Mouse (Mus musculus) myocyte (in vitro differentiated cells): ENCODE measurements around the gene Map3k19. TPM values are rescaled to one million over a fixed set of nuclear protein-coding genes. Genes with fewer than 3 reads are reported as not detected.
A peak's percentile ranks its signal among the peaks of the same experiment; 100 is the strongest.

Experiments
- H3K27me3 ChIP-seq: one replicate; pipeline ENCODE4 v1.6.1; 2011; ENCODE audit not compliant: control insufficient read depth, insufficient read depth, insufficient read length
- H3K36me3 ChIP-seq: one replicate; pipeline ENCODE4 v1.6.1; 2011; ENCODE audit not compliant: control insufficient read depth, insufficient read depth
- H3K4me2 ChIP-seq: one replicate; pipeline ENCODE4 v1.6.1; 2011; ENCODE audit warnings: low read depth, control low read depth
- H3K4me3 ChIP-seq: one replicate; pipeline ENCODE4 v1.5.1; 2011; ENCODE audit warnings: mild to moderate bottlenecking, control low read depth, moderate library complexity
- H3K79me2 ChIP-seq: one replicate; pipeline ENCODE4 v1.6.1; 2011; ENCODE audit not compliant: control insufficient read depth, insufficient read depth
- H3ac ChIP-seq: one replicate; pipeline ENCODE4 v1.6.1; 2011; ENCODE audit not compliant: control insufficient read depth, insufficient read length
- CEBPB ChIP-seq: IDR thresholded peaks from 2 replicates; pipeline ENCODE4 v1.6.1; 2011; ENCODE audit warnings: mild to moderate bottlenecking, moderate library complexity; ENCODE audit not compliant: poor library complexity, insufficient read depth, severe bottlenecking
- E2F4 ChIP-seq: IDR thresholded peaks from one replicate; pipeline ENCODE4 v1.6.1; 2011; ENCODE audit warnings: mild to moderate bottlenecking, control low read depth, moderate library complexity; ENCODE audit not compliant: insufficient read depth
- MAX ChIP-seq: IDR thresholded peaks from one replicate; pipeline ENCODE4 v1.6.1; 2011; ENCODE audit warnings: low read depth, mild to moderate bottlenecking, control low read depth
- MYOD1 ChIP-seq, 3 experiments: IDR thresholded peaks; one replicate each; pipeline ENCODE4 v1.6.1; 2011; ENCODE audit warnings: control low read depth in 2 of 3, low read depth in 2 of 3, mild to moderate bottlenecking in 2 of 3, moderate library complexity in 1 of 3; ENCODE audit not compliant: insufficient read length in 2 of 3, control insufficient read depth in 1 of 3
- MYOG ChIP-seq, 3 experiments: IDR thresholded peaks; one replicate each; pipeline ENCODE4 v1.6.1; 2011; ENCODE audit warnings: control low read depth in 2 of 3, low read depth in 2 of 3, mild to moderate bottlenecking in 2 of 3; ENCODE audit not compliant: insufficient read length in 2 of 3, control insufficient read depth in 1 of 3, insufficient read depth in 1 of 3
- POLR2A ChIP-seq: IDR thresholded peaks from one replicate; pipeline ENCODE4 v1.6.1; 2011; ENCODE audit warnings: low read depth, mild to moderate bottlenecking, control low read depth, moderate library complexity; ENCODE audit not compliant: insufficient read length
- POLR2AphosphoS2 ChIP-seq: IDR thresholded peaks from one replicate; pipeline ENCODE4 v1.6.1; 2011; ENCODE audit warnings: low read depth, control low read depth; ENCODE audit not compliant: insufficient read length
- REST ChIP-seq: IDR thresholded peaks from one replicate; pipeline ENCODE4 v1.6.1; 2011; ENCODE audit warnings: mild to moderate bottlenecking, control low read depth, moderate library complexity; ENCODE audit not compliant: insufficient read depth, insufficient read length
- SRF ChIP-seq: IDR thresholded peaks from one replicate; pipeline ENCODE4 v1.6.1; 2011; ENCODE audit warnings: low read depth; ENCODE audit not compliant: control insufficient read depth, insufficient read length
- TCF12 ChIP-seq: IDR thresholded peaks from one replicate; pipeline ENCODE4 v1.6.1; 2011; ENCODE audit warnings: mild to moderate bottlenecking, control low read depth; ENCODE audit not compliant: poor library complexity, insufficient read depth, severe bottlenecking
- TCF3 ChIP-seq: IDR thresholded peaks from one replicate; pipeline ENCODE4 v1.6.1; 2011; ENCODE audit warnings: low read depth, control low read depth; ENCODE audit not compliant: insufficient read length
- USF1 ChIP-seq: IDR thresholded peaks from one replicate; pipeline ENCODE4 v1.6.1; 2011; ENCODE audit warnings: low read depth, mild to moderate bottlenecking, control low read depth, moderate library complexity
- polyA plus RNA-seq: library from polyadenylated mRNA; unstranded; fragments of >200 nt; fragmentation: generic; extraction: Trizol; gene quantifications from one replicate; pipeline ENCODE4 v1.2.1, GENCODE M21; 2012; ENCODE audit warnings: missing spikeins

Map3k19 gene
- polyA plus RNA-seq, 1 experiment = 0.18 TPM

GRCm38 (mm10) chr1:127778611-127779010, 76.2 kb downstream of the Map3k19 start:
- Histone ChIP-seq H3ac (no peak overlapping the region), H3K27me3 (no peaks in the 10 kb centered on the region), H3K36me3 (no peaks in the 10 kb centered on the region), H3K79me2 (peaks cover 96% of the 10 kb centered on the region), H3K4me3 (no peak overlapping the region), H3K4me2 (no peak overlapping the region)
- TF ChIP-seq TCF12 (no peak), MYOD1 (IDR thresholded peaks at IDR 0.05; ENCODE audit: control insufficient read depth in 1 of 3, insufficient read length in 2 of 3, low read depth in 2 of 3) (peak in 2 of 3 experiments; percentile 49 to 73), REST (no peak)

- H3ac ChIP-seq = no peak overlapping the region
- no peaks in the 10 kb centered on the region for H3K36me3 ChIP-seq
- H3K27me3 ChIP-seq = no peaks in the 10 kb centered on the region
- TF ChIP-seq USF1 (no peak), SRF (no peak), CEBPB (no peak), TCF12 (no peak), E2F4 (no peak), MYOG (IDR thresholded peaks at IDR 0.05; ENCODE audit: control insufficient read depth in 1 of 3, insufficient read depth in 1 of 3, insufficient read length in 2 of 3, low read depth in 2 of 3) (no peak), MYOD1 (IDR thresholded peaks at IDR 0.05; ENCODE audit: control insufficient read depth in 1 of 3, insufficient read length in 2 of 3, low read depth in 2 of 3) (no peak), POLR2A (no peak), REST (no peak), POLR2AphosphoS2 (no peak)
- peak overlapping the region; percentile 95 for H3K4me3 ChIP-seq
- peaks cover 82% of the 10 kb centered on the region for H3K79me2 ChIP-seq
- peak overlapping the region; percentile 90 for H3K4me2 ChIP-seq
Measured at GRCm38 (mm10) chr1:127776246-127776645, 78.6 kb downstream of the Map3k19 start.

DNA sequence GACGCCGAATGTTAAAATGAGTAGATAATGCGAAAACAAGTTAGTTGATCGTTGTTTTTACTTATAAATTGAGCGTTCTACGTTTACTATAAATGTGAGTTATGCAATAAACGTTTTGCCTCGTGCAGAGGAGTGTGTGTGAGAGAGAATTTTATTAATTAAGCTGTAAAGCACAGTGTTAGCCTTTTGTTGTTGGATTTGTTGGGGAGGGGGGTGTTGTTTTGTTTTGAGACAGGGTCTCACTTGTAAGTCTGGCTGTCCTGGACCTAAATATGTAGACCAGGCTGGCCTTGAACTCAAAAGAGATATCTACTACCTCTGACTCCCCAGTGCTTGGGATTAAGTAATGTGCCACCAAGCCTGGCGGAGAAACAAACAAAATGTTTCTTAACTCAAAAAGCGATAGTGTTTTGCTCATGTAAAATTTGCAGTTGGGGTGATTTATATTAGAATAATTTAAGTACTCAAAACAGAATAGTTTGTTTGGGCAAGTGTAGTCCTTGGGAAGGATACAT, 79.6 kb downstream of the Map3k19 start:
- peak overlapping the region; percentile 90 for H3K4me2 ChIP-seq
- H3K27me3 ChIP-seq = no peaks in the 10 kb centered on the region
- peaks cover 72% of the 10 kb centered on the region for H3K79me2 ChIP-seq
- TF ChIP-seq POLR2A (no peak), MYOD1 (IDR thresholded peaks at IDR 0.05; ENCODE audit: control insufficient read depth in 1 of 3, insufficient read length in 2 of 3, low read depth in 2 of 3) (no peak), SRF (no peak), MYOG (IDR thresholded peaks at IDR 0.05; ENCODE audit: control insufficient read depth in 1 of 3, insufficient read depth in 1 of 3, insufficient read length in 2 of 3, low read depth in 2 of 3) (no peak), USF1 (no peak), POLR2AphosphoS2 (no peak), E2F4 (no peak), REST (no peak), TCF12 (no peak), MAX (no peak), CEBPB (no peak), TCF3 (no peak)
- H3K4me3 ChIP-seq = peak overlapping the region; percentile 95
- H3ac ChIP-seq = peak overlapping the region; percentile 89
- no peaks in the 10 kb centered on the region for H3K36me3 ChIP-seq

DNA sequence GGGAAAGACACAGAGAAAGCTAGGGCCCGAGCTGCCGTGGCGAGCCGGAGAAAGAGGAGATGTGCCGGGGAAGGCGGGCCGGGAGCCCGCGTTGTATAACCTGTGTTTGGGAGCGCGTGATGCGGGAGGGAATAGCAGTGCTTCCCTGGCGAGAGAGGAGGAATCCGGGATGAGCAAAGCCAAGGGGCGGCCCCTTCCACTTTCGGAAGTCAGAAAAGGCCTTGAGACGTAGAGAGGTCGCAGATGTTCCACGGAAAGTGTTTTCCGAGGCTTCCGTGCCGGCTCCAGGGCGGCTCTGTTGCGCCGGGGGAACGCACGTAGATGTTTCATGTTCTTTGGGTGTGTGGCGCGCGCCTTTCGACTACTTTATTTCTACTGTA, 80.3 kb downstream of the Map3k19 start:
- Histone ChIP-seq H3K36me3 (no peaks in the 10 kb centered on the region), H3K4me2 (peak overlapping the region; percentile 90), H3K27me3 (no peaks in the 10 kb centered on the region), H3K79me2 (peaks cover 64% of the 10 kb centered on the region), H3ac (peak overlapping the region; percentile 89), H3K4me3 (peak overlapping the region; percentile 95)
- TF ChIP-seq TCF12 (no peak), CEBPB (no peak), TCF3 (no peak), MYOD1 (IDR thresholded peaks at IDR 0.05; ENCODE audit: control insufficient read depth in 1 of 3, insufficient read length in 2 of 3, low read depth in 2 of 3) (no peak), REST (no peak), MAX (no peak), SRF (no peak), MYOG (IDR thresholded peaks at IDR 0.05; ENCODE audit: control insufficient read depth in 1 of 3, insufficient read depth in 1 of 3, insufficient read length in 2 of 3, low read depth in 2 of 3) (no peak)

DNA sequence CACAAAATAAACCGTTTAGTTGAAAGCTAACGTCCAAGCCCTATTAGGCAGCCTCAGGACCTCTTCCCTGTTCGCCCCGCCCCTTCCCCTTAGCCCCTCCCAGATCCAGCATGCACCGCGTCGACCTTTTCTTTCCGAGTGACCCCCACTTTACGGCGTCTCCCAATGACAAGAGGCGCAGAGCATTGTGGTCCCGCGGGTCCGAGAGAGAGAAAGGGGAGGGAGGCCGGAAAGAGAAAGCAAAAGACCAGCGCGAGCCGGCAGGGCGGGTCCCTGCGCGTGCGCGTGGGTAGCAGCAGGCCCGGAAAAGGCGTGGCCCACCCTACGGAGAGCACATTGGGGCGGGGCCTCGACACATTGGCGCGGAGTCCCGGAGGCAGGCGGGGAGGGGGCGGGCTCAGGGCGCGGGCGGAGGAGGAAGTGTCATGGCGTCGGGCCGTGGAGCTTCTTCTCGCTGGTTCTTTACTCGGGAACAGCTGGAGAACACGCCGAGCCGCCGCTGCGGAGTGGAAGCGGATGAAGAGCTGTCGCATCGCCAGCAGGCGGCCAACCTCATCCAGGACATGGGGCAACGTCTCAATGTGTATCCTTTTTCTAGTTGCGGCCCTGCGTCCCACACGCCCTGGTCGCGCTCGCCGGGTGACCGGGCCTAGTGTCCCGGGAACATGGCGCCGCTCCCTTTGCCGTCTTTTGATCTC, 80.9 kb downstream of the Map3k19 start, which contains the start of gene Ccnt2:
Gene Ccnt2, plus strand, starts transcription at position 362 of the 698 bp plus-strand sequence.
- Histone ChIP-seq H3ac (peak within 1 kb of the TSS; percentile 89), H3K4me3 (peak within 1 kb of the TSS; percentile 95), H3K27me3 (no peaks in the 10 kb centered on the region), H3K4me2 (peak within 1 kb of the TSS; percentile 90), H3K79me2 (peaks cover 59% of the 10 kb centered on the region), H3K36me3 (no peaks in the 10 kb centered on the region)
- TF ChIP-seq MYOD1 (IDR thresholded peaks at IDR 0.05; ENCODE audit: control insufficient read depth in 1 of 3, insufficient read length in 2 of 3, low read depth in 2 of 3) (peak in 1 of 3 experiments; percentile 37), POLR2AphosphoS2 (peak; percentile 90), MAX (no peak), REST (no peak), E2F4 (no peak), SRF (no peak), CEBPB (no peak), TCF3 (no peak), MYOG (IDR thresholded peaks at IDR 0.05; ENCODE audit: control insufficient read depth in 1 of 3, insufficient read depth in 1 of 3, insufficient read length in 2 of 3, low read depth in 2 of 3) (peak in 1 of 3 experiments; percentile 17), POLR2A (peak; percentile 88), USF1 (no peak), TCF12 (no peak)
